Mouse (Mus musculus) heart, postnatal 0 days (tissue): ENCODE data around the gene BC004004.
"Not testable (repeated sequence)": the region's sequence is repeated elsewhere in the genome, so short reads cannot be mapped to it uniquely, and the experiment has no call there.

ENCODE experiments used
- CTCF ChIP-seq: IDR thresholded peaks from 2 replicates; pipeline ENCODE4 v1.5.1; 2016; ENCODE audit warnings: antibody characterized with exemption, control low read depth, low read depth
- EP300 ChIP-seq: IDR thresholded peaks from 2 replicates; pipeline ENCODE4 v1.6.1; 2016; ENCODE audit warnings: antibody characterized with exemption, low read depth

GRCm38 (mm10) chr17:29254784-29255183 is 13.8 kb upstream of the BC004004 start:
- TF ChIP-seq CTCF, EP300: not testable (repeated sequence)
